In genomic region chr8:80880196-80881106, GRCm38 (mm10) we compare ENCODE assay signal across 8 mouse cellular contexts. TPM values are rescaled to one million over a fixed set of nuclear protein-coding genes. Genes with fewer than 3 reads are reported as not detected.
A peak's percentile ranks its signal among the peaks of the same experiment; 100 is the strongest.
DNase-seq lines count a peak whose midpoint lies in the region; ATAC-seq and TF ChIP-seq lines count a peak whose summit lies in the region.

Gene Gab1 (minus strand): TSS chr8:80880519.

- peak; percentile 26; the same call in 1 of the 2 replicates for TF ChIP-seq CTCF in embryonic fibroblast, embryonic 13.5 days (IDR thresholded peaks at IDR 0.05; ENCODE audit: borderline replicate concordance, insufficient read depth, low read length)

- H3K9me3 ChIP-seq in kidney, embryonic 14.5 days (ENCODE audit: control insufficient read depth, low read length) = no peaks in the 10 kb centered on the region
- H3K9me3 ChIP-seq in limb, embryonic 14.5 days (ENCODE audit: control insufficient read depth, low read length) = no peaks in the 10 kb centered on the region
- H3K9me3 ChIP-seq in midbrain, embryonic 14.5 days (ENCODE audit: control insufficient read depth, low read length) = no peaks in the 10 kb centered on the region

- H3K36me3 ChIP-seq in kidney, embryonic 14.5 days (ENCODE audit: control insufficient read depth, insufficient read depth, low read length) = no peaks in the 10 kb centered on the region
- no peaks in the 10 kb centered on the region for H3K36me3 ChIP-seq in limb, embryonic 14.5 days (ENCODE audit: control insufficient read depth, insufficient read depth, low read length)
- H3K36me3 ChIP-seq in midbrain, embryonic 14.5 days (ENCODE audit: control insufficient read depth, insufficient read depth, low read length) = no peaks in the 10 kb centered on the region
- no peaks in the 10 kb centered on the region for H3K36me3 ChIP-seq in splenic B cell, adult 2 months (ENCODE audit: control insufficient read depth, insufficient read depth, low read length, poor library complexity, severe bottlenecking)

- peak; percentile 32 to 44 for DNase-seq in spleen, adult 18-20 months
- no peak for DNase-seq in spleen, adult 12 weeks (ENCODE audit: low spot score)
- peak; percentile 93 for DNase-seq in heart, adult 9 months (ENCODE audit: low spot score in 2 of 2)
- DNase-seq in limb, embryonic 14.5 days (ENCODE audit: low spot score) = peak; percentile 95
- peak; percentile 94 for DNase-seq in midbrain, embryonic 14.5 days
- DNase-seq in splenic B cell, adult 2 months (ENCODE audit: low read depth, low spot score) = peak; percentile 32

- H3K27me3 ChIP-seq in kidney, embryonic 14.5 days (ENCODE audit: control insufficient read depth, insufficient read depth, low read length) = no peaks in the 10 kb centered on the region
- no peaks in the 10 kb centered on the region for H3K27me3 ChIP-seq in limb, embryonic 14.5 days (ENCODE audit: control insufficient read depth, insufficient read depth, low read length)
- peaks cover 7% of the 10 kb centered on the region; the same call in 1 of the 2 replicates for H3K27me3 ChIP-seq in midbrain, embryonic 14.5 days (ENCODE audit: control insufficient read depth, insufficient read depth, low read length)
- H3K27me3 ChIP-seq in splenic B cell, adult 2 months (ENCODE audit: control insufficient read depth, insufficient read depth, low read length, poor library complexity, severe bottlenecking) = no peaks in the 10 kb centered on the region; the same call in 1 of the 2 replicates

- H3K9ac ChIP-seq in kidney, embryonic 14.5 days (ENCODE audit: low read depth, low read length) = peak within 1 kb of the TSS; percentile 89
- peak within 1 kb of the TSS; percentile 84 for H3K9ac ChIP-seq in limb, embryonic 14.5 days (ENCODE audit: low read depth, low read length, severe bottlenecking)
- H3K9ac ChIP-seq in midbrain, embryonic 14.5 days (replicated peaks; ENCODE audit: low read length) = peak within 1 kb of the TSS; percentile 68

- H3K4me1 ChIP-seq in embryonic fibroblast, embryonic 13.5 days (ENCODE audit: control insufficient read depth, insufficient read depth, low read length) = peaks cover 3% of the 10 kb centered on the region; the same call in 1 of the 2 replicates
- peaks cover 5% of the 10 kb centered on the region; the same call in 1 of the 2 replicates for H3K4me1 ChIP-seq in kidney, embryonic 14.5 days (ENCODE audit: control insufficient read depth, insufficient read depth, low read length)
- peaks cover 12% of the 10 kb centered on the region; the same call in 1 of the 2 replicates for H3K4me1 ChIP-seq in limb, embryonic 14.5 days (ENCODE audit: control insufficient read depth, insufficient read depth, low read length)
- H3K4me1 ChIP-seq in midbrain, embryonic 14.5 days (ENCODE audit: control insufficient read depth, insufficient read depth, low read length) = peaks cover 12% of the 10 kb centered on the region

- peak within 1 kb of the TSS; percentile 72 for H3K4me2 ChIP-seq in kidney, embryonic 14.5 days (replicated peaks; ENCODE audit: low read depth, low read length)
- H3K4me2 ChIP-seq in limb, embryonic 14.5 days (replicated peaks; ENCODE audit: low read depth, low read length, severe bottlenecking) = peak within 1 kb of the TSS; percentile 83
- H3K4me2 ChIP-seq in midbrain, embryonic 14.5 days (ENCODE audit: low read length) = peak within 1 kb of the TSS; percentile 80

- peak; percentile 71 for TF ChIP-seq POLR2A in embryonic fibroblast, embryonic 13.5 days (IDR thresholded peaks at IDR 0.05; ENCODE audit: low read depth, low read length)
- no peak for TF ChIP-seq POLR2A in limb, embryonic 14.5 days (IDR thresholded peaks at IDR 0.05; ENCODE audit: borderline replicate concordance, extremely low read depth, insufficient read depth, insufficient read length)

- peak; percentile 95 for ATAC-seq in kidney, embryonic 14.5 days (ENCODE audit: low FRiP score, low TSS enrichment)
- peak; percentile 95 for ATAC-seq in limb, embryonic 14.5 days (ENCODE audit: low FRiP score, low read depth)
- ATAC-seq in midbrain, embryonic 14.5 days (ENCODE audit: low FRiP score, low TSS enrichment) = peak; percentile 95

- WGBS in kidney, embryonic 14.5 days = under 1% methylated on average over 53 of the region's 70 CpGs
- WGBS in limb, embryonic 14.5 days = under 1% methylated on average over 53 of the region's 70 CpGs
- 1% methylated on average over 70 of the region's 70 CpGs for WGBS in midbrain, embryonic 14.5 days

- peak within 1 kb of the TSS; percentile 76 for H3K4me3 ChIP-seq in embryonic fibroblast, embryonic 13.5 days (ENCODE audit: insufficient read depth, low read length)
- peak within 1 kb of the TSS; percentile 91 for H3K4me3 ChIP-seq in kidney, embryonic 14.5 days (ENCODE audit: low read length)
- H3K4me3 ChIP-seq in limb, embryonic 14.5 days (replicated peaks; ENCODE audit: low read length) = peak within 1 kb of the TSS; percentile 71
- H3K4me3 ChIP-seq in midbrain, embryonic 14.5 days (replicated peaks; ENCODE audit: low read depth, low read length) = peak within 1 kb of the TSS; percentile 75

- H3K27ac ChIP-seq in embryonic fibroblast, embryonic 13.5 days (ENCODE audit: insufficient read depth, low read length) = peak within 1 kb of the TSS; percentile 97
- peak within 1 kb of the TSS; percentile 99 for H3K27ac ChIP-seq in kidney, embryonic 14.5 days (ENCODE audit: low read depth, low read length)
- peak within 1 kb of the TSS; percentile 98 for H3K27ac ChIP-seq in limb, embryonic 14.5 days (replicated peaks; ENCODE audit: low read depth, low read length)
- peak within 1 kb of the TSS; percentile 83 for H3K27ac ChIP-seq in midbrain, embryonic 14.5 days (replicated peaks; ENCODE audit: low read depth, low read length)

RNA-seq across cellular contexts. Expression of gene Gab1, which starts in this region (rescaled TPM):
- polyA plus RNA-seq in embryonic fibroblast, embryonic 13.5 days (2011; ENCODE audit: insufficient read length, low read depth, missing spikeins) = 15.5 and 25.4 TPM in 2 replicates
- 13.1 and 26.5 TPM in 2 replicates for polyA plus RNA-seq in kidney, embryonic 14.5 days (2014; fragmentation: Nextera tagmentation; extraction: Ambion mirVana)
- polyA plus RNA-seq in limb, embryonic 14.5 days (2012; rRNA removed) = 44.8 and 56.3 TPM in 2 replicates
- 41.3 and 47.2 TPM in 2 replicates for polyA plus RNA-seq in limb, embryonic 14.5 days (2014; fragmentation: Nextera tagmentation; extraction: Ambion mirVana)
- 7.5 and 13.0 TPM in 2 replicates for polyA plus RNA-seq in midbrain, embryonic 14.5 days (2014; fragmentation: Nextera tagmentation; extraction: Ambion mirVana)
